ENCODE assay signal across 10 mouse cellular contexts in genomic region chr1:74855156-74855555, GRCm38 (mm10). TPM values are rescaled to one million over a fixed set of nuclear protein-coding genes. Genes with fewer than 3 reads are reported as not detected.
A peak's percentile ranks its signal among the peaks of the same experiment; 100 is the strongest.
DNase-seq lines count a peak whose midpoint lies in the region; ATAC-seq and TF ChIP-seq lines count a peak whose summit lies in the region.
"Had no signal": no experiment of that assay in that cellular context is flagged by ENCODE, and none has a peak within 500 bp of the region (broad histone marks: within the 10 kb centered on the region; RNA-seq: fewer than 3 reads in every experiment).

No protein-coding gene starts in this region.

- no peaks in the 10 kb centered on the region for H3K9me3 ChIP-seq in neural tube, embryonic 13.5 days

- no peak for TF ChIP-seq CTCF in testis, adult 2 months (IDR thresholded peaks at IDR 0.05; ENCODE audit: control insufficient read depth, insufficient read depth, insufficient replicate concordance, low read depth, low read length)

- H3K27me3 ChIP-seq in testis, adult 2 months (ENCODE audit: control insufficient read depth, insufficient read depth, low read length): peaks cover 10% of the 10 kb centered on the region; the same call in 1 of the 2 replicates
- H3K27me3 ChIP-seq in neural tube, embryonic 13.5 days: peaks cover 26% of the 10 kb centered on the region

- peak; percentile 79 for DNase-seq in heart, adult 11 months
- no peak for DNase-seq in heart, postnatal 36 days
- DNase-seq in testis, postnatal 14 days (ENCODE audit: low spot score): no peak
- DNase-seq in induced T-regulatory cell, adult 2 months (ENCODE audit: low read depth): peak; percentile 7
- no peak for DNase-seq in thymus, postnatal 14 days
- DNase-seq in B cell, adult 2 months: no peak

- peaks cover 30% of the 10 kb centered on the region for H3K4me1 ChIP-seq in testis, adult 2 months (ENCODE audit: control insufficient read depth, insufficient read depth, low read length)
- peaks cover 75% of the 10 kb centered on the region for H3K4me1 ChIP-seq in neural tube, embryonic 13.5 days (replicated peaks)

- intact Hi-C loops in heart, postnatal 36 days (cut with DNase I): no loop called here

- under 1% methylated on average over 47 of the region's 48 CpGs for WGBS in neural tube, embryonic 13.5 days

- peak; percentile 6 for ATAC-seq in neural tube, embryonic 13.5 days (ENCODE audit: low read depth)

- no peak overlapping the region for H3K27ac ChIP-seq in testis, adult 2 months (ENCODE audit: control insufficient read depth, insufficient read depth, low read depth, low read length)
- H3K27ac ChIP-seq in neural tube, embryonic 13.5 days (replicated peaks): peak overlapping the region; percentile 94

- H3K9ac ChIP-seq in neural tube, embryonic 13.5 days: peak overlapping the region; percentile 96

- H3K4me2 ChIP-seq in neural tube, embryonic 13.5 days: peak overlapping the region; percentile 85

- TF ChIP-seq POLR2A in testis, adult 2 months (IDR thresholded peaks at IDR 0.05; ENCODE audit: control insufficient read depth, low read depth, low read length): no peak

- peak overlapping the region; percentile 59 for H3K4me3 ChIP-seq in testis, adult 2 months (ENCODE audit: control insufficient read depth, low read depth, low read length)
- peak overlapping the region; percentile 91 for H3K4me3 ChIP-seq in neural tube, embryonic 13.5 days

- H3K36me3 ChIP-seq in testis, adult 2 months (ENCODE audit: control insufficient read depth, insufficient read depth, low read length): no peaks in the 10 kb centered on the region
- H3K36me3 ChIP-seq in neural tube, embryonic 13.5 days: no peaks in the 10 kb centered on the region
- H3K36me3 ChIP-seq: G1E had no signal

RNA-seq across cellular contexts. Expression of gene Cdk5r2, which starts 0.4 kb away (rescaled TPM):
- total RNA-seq in heart, postnatal 36 days (2021): not detected
- polyA plus RNA-seq in testis, adult 2 months (2012; rRNA removed): 0.06 and 0.07 TPM in 2 replicates
- polyA plus RNA-seq in neural tube, embryonic 13.5 days (2015; fragmentation: Nextera tagmentation; extraction: Ambion mirVana): 7.8 and 9.0 TPM in 2 replicates
- total RNA-seq: G1E had no signal
- polyA plus RNA-seq: G1E had no signal

RNA-seq across cellular contexts. Expression of gene Fev, which starts 30.1 kb away (rescaled TPM):
- total RNA-seq in heart, postnatal 36 days (2021): not detected
- polyA plus RNA-seq in testis, adult 2 months (2012; rRNA removed): 2.4 and 3.1 TPM in 2 replicates
- polyA plus RNA-seq in neural tube, embryonic 13.5 days (2015; fragmentation: Nextera tagmentation; extraction: Ambion mirVana): 0.26 TPM in 1 of 2 replicates, not detected in the other
- total RNA-seq: gastrocnemius, postnatal 4 days had no signal
- polyA plus RNA-seq: G1E had no signal

RNA-seq across cellular contexts. Expression of gene Cryba2, which starts 37.8 kb away (rescaled TPM):
- not detected for total RNA-seq in heart, postnatal 36 days (2021)
- polyA plus RNA-seq in testis, adult 2 months (2012; rRNA removed): 1.8 and 2.0 TPM in 2 replicates
- 0.85 TPM in 1 of 2 replicates, not detected in the other for polyA plus RNA-seq in neural tube, embryonic 13.5 days (2015; fragmentation: Nextera tagmentation; extraction: Ambion mirVana)
- total RNA-seq: G1E; gastrocnemius, postnatal 4 days had no signal
- polyA plus RNA-seq: G1E had no signal

Comparison
In these comparisons a context has a peak if more than half of its experiments do, and no peak if none do; other contexts are left out.
1. DNase-seq: peak in heart, adult 11 months (single experiment) and induced T-regulatory cell, adult 2 months (single experiment); none in heart, postnatal 36 days (0 of 2), testis, postnatal 14 days (single experiment), thymus, postnatal 14 days (single experiment) and B cell, adult 2 months (0 of 2).